In genomic region chr13:46428964-46429363, GRCm38 (mm10) we compare ENCODE assay signal across 15 mouse cellular contexts. TPM values are rescaled to one million over a fixed set of nuclear protein-coding genes. Genes with fewer than 3 reads are reported as not detected.
DNase-seq lines count a peak whose midpoint lies in the region; ATAC-seq and TF ChIP-seq lines count a peak whose summit lies in the region.
"Had no signal": no experiment of that assay in that cellular context is flagged by ENCODE, and none has a peak within 500 bp of the region (broad histone marks: within the 10 kb centered on the region; RNA-seq: fewer than 3 reads in every experiment).

No protein-coding gene starts in this region.

- intact Hi-C loops in heart, postnatal 10 days (cut with DNase I), result no loop called here

- ATAC-seq in liver, embryonic 11.5 days (replicated peaks; ENCODE audit: low FRiP score), result no peak
- no peak for ATAC-seq in liver, postnatal 0 days
- no peak for ATAC-seq in heart, embryonic 16.5 days (replicated peaks; ENCODE audit: extremely low read depth, insufficient read depth, low FRiP score)
- no peak for ATAC-seq in forebrain, embryonic 11.5 days (replicated peaks; ENCODE audit: low FRiP score)
- ATAC-seq: forebrain, embryonic 16.5 days; midbrain, embryonic 16.5 days had no signal

- H3K27ac ChIP-seq in liver, embryonic 11.5 days (ENCODE audit: low read depth, low read length), result no peak overlapping the region
- no peak overlapping the region for H3K27ac ChIP-seq in liver, postnatal 0 days (ENCODE audit: low read depth)
- peak overlapping the region; percentile 97 for H3K27ac ChIP-seq in heart, embryonic 16.5 days (ENCODE audit: low read length)
- no peak overlapping the region for H3K27ac ChIP-seq in forebrain, embryonic 11.5 days (ENCODE audit: low read depth, low read length)
- H3K27ac ChIP-seq: left cerebral cortex, adult 2 months had no signal

- H3K4me3 ChIP-seq in liver, embryonic 11.5 days (ENCODE audit: low read depth, low read length), result no peak overlapping the region
- no peak overlapping the region for H3K4me3 ChIP-seq in liver, postnatal 0 days (ENCODE audit: low read depth, low read length)
- H3K4me3 ChIP-seq in heart, embryonic 16.5 days (ENCODE audit: low read length), result peak overlapping the region; percentile 18
- no peak overlapping the region for H3K4me3 ChIP-seq in myocyte
- H3K4me3 ChIP-seq in forebrain, embryonic 11.5 days (ENCODE audit: low read depth, low read length), result no peak overlapping the region
- H3K4me3 ChIP-seq: left cerebral cortex, adult 2 months had no signal

- H3K4me1 ChIP-seq in liver, embryonic 11.5 days (replicated peaks; ENCODE audit: control insufficient read depth, insufficient read depth, low read length), result no peaks in the 10 kb centered on the region
- H3K4me1 ChIP-seq in liver, postnatal 0 days (ENCODE audit: insufficient read depth), result no peaks in the 10 kb centered on the region
- H3K4me1 ChIP-seq in heart, embryonic 16.5 days (ENCODE audit: control insufficient read depth, insufficient read depth, low read length), result peaks cover 25% of the 10 kb centered on the region
- H3K4me1 ChIP-seq in forebrain, embryonic 11.5 days (replicated peaks; ENCODE audit: control insufficient read depth, insufficient read depth, low read length), result peaks cover 5% of the 10 kb centered on the region; the same call in 1 of the 2 replicates

- no peak overlapping the region for H3K9ac ChIP-seq in liver, embryonic 11.5 days (ENCODE audit: low read depth, low read length)
- H3K9ac ChIP-seq in liver, postnatal 0 days (replicated peaks), result no peak overlapping the region
- peak overlapping the region; percentile 68 for H3K9ac ChIP-seq in heart, embryonic 16.5 days (ENCODE audit: low read length)
- H3K9ac ChIP-seq in forebrain, embryonic 11.5 days (ENCODE audit: low read length), result no peak overlapping the region

- H3K36me3 ChIP-seq in liver, embryonic 11.5 days (ENCODE audit: control insufficient read depth, insufficient read depth, low read length), result no peaks in the 10 kb centered on the region
- no peaks in the 10 kb centered on the region for H3K36me3 ChIP-seq in liver, postnatal 0 days (replicated peaks; ENCODE audit: insufficient read depth, low read length)
- H3K36me3 ChIP-seq in heart, embryonic 16.5 days (ENCODE audit: control insufficient read depth, insufficient read depth), result peaks cover 8% of the 10 kb centered on the region
- H3K36me3 ChIP-seq in myocyte (ENCODE audit: control insufficient read depth, insufficient read depth), result peaks cover 4% of the 10 kb centered on the region
- peaks cover 4% of the 10 kb centered on the region for H3K36me3 ChIP-seq in forebrain, embryonic 11.5 days (ENCODE audit: control insufficient read depth, insufficient read depth, low read length)

- TF ChIP-seq EP300 in liver, postnatal 0 days (IDR thresholded peaks at IDR 0.05; ENCODE audit: low read depth), result no peak

- TF ChIP-seq CTCF in liver, postnatal 0 days (IDR thresholded peaks at IDR 0.05; ENCODE audit: low read depth), result no peak

- H3K4me2 ChIP-seq in liver, embryonic 11.5 days, result peak overlapping the region; percentile 41
- H3K4me2 ChIP-seq in liver, postnatal 0 days (ENCODE audit: low read depth, low read length), result no peak overlapping the region
- peak overlapping the region; percentile 43 for H3K4me2 ChIP-seq in heart, embryonic 16.5 days (ENCODE audit: low read depth, low read length)
- no peak overlapping the region for H3K4me2 ChIP-seq in myocyte (ENCODE audit: low read depth)
- no peak overlapping the region for H3K4me2 ChIP-seq in forebrain, embryonic 11.5 days (ENCODE audit: low read depth, low read length, severe bottlenecking)

- 0 out of 2 replicates have a peak, but pooled peaks cover 4% of the 10 kb centered on the region for H3K27me3 ChIP-seq in liver, embryonic 11.5 days (replicated peaks; ENCODE audit: control insufficient read depth, insufficient read depth, low read length)
- no peaks in the 10 kb centered on the region for H3K27me3 ChIP-seq in liver, postnatal 0 days (ENCODE audit: insufficient read depth, low read length)
- no peaks in the 10 kb centered on the region for H3K27me3 ChIP-seq in heart, embryonic 16.5 days (ENCODE audit: control insufficient read depth, insufficient read depth, low read length)
- H3K27me3 ChIP-seq in myocyte (ENCODE audit: control insufficient read depth, insufficient read depth, insufficient read length), result no peaks in the 10 kb centered on the region
- H3K27me3 ChIP-seq in forebrain, embryonic 11.5 days (ENCODE audit: control insufficient read depth, insufficient read depth, low read length), result no peaks in the 10 kb centered on the region

- no peaks in the 10 kb centered on the region for H3K79me2 ChIP-seq in myocyte (ENCODE audit: control insufficient read depth, insufficient read depth)

- DNase-seq in heart, adult 11 months, result peak; percentile 87
- no peak for DNase-seq in heart, postnatal 10 days
- no peak for DNase-seq in liver, embryonic 11.5 days (ENCODE audit: low spot score)
- no peak for DNase-seq in liver, postnatal 0 days
- DNase-seq in cerebellum, postnatal 4 days (ENCODE audit: low spot score in 2 of 2), result no peak
- no peak for DNase-seq in forebrain, embryonic 11.5 days (ENCODE audit: low spot score)
- DNase-seq: adrenal gland, postnatal 25 days; cerebellum, adult 11 months; kidney, adult 2 months; lung, postnatal 10 days had no signal

- H3K9me3 ChIP-seq in liver, embryonic 11.5 days (ENCODE audit: control insufficient read depth, low read length), result no peaks in the 10 kb centered on the region
- H3K9me3 ChIP-seq in liver, postnatal 0 days (ENCODE audit: low read length), result no peaks in the 10 kb centered on the region
- no peaks in the 10 kb centered on the region for H3K9me3 ChIP-seq in heart, embryonic 16.5 days (replicated peaks; ENCODE audit: control insufficient read depth, low read length)
- no peaks in the 10 kb centered on the region for H3K9me3 ChIP-seq in forebrain, embryonic 11.5 days (ENCODE audit: control insufficient read depth, low read length)

- H3ac ChIP-seq in myocyte (ENCODE audit: control insufficient read depth, insufficient read length), result no peak overlapping the region

- WGBS in liver, embryonic 11.5 days, result 68% methylated on average over 22 of the region's 22 CpGs
- 61% methylated on average over 22 of the region's 22 CpGs for WGBS in liver, postnatal 0 days (ENCODE audit: insufficient replicate concordance)
- 59% methylated on average over 22 of the region's 22 CpGs for WGBS in heart, embryonic 16.5 days
- 91% methylated on average over 22 of the region's 22 CpGs for WGBS in forebrain, embryonic 11.5 days

- TF ChIP-seq POLR2A in myocyte (IDR thresholded peaks at IDR 0.05; ENCODE audit: insufficient read length, low read depth), result no peak

TF ChIP-seq in myocyte, 11 proteins besides CTCF, POLR2A, EP300 and RAD21:
- TF ChIP-seq MYOD1 (IDR thresholded peaks at IDR 0.05; ENCODE audit: control insufficient read depth in 1 of 3, insufficient read length in 2 of 3, low read depth in 2 of 3) (peak in 2 of 3 experiments; percentile 46 to 84), MYOG (IDR thresholded peaks at IDR 0.05; ENCODE audit: control insufficient read depth in 1 of 3, insufficient read depth in 1 of 3, insufficient read length in 2 of 3, low read depth in 2 of 3) (peak; percentile 73 to 77 (median 74)), POLR2AphosphoS2 (IDR thresholded peaks at IDR 0.05; ENCODE audit: insufficient read length, low read depth) (no peak), USF1 (IDR thresholded peaks at IDR 0.05; ENCODE audit: low read depth) (no peak), SRF (IDR thresholded peaks at IDR 0.05; ENCODE audit: control insufficient read depth, insufficient read length, low read depth) (no peak), REST (IDR thresholded peaks at IDR 0.05; ENCODE audit: insufficient read depth, insufficient read length) (no peak), TCF3 (IDR thresholded peaks at IDR 0.05; ENCODE audit: insufficient read length, low read depth) (no peak), E2F4 (IDR thresholded peaks at IDR 0.05; ENCODE audit: insufficient read depth) (no peak), CEBPB (IDR thresholded peaks at IDR 0.05; ENCODE audit: insufficient read depth, poor library complexity, severe bottlenecking) (no peak), MAX (IDR thresholded peaks at IDR 0.05; ENCODE audit: low read depth) (no peak), TCF12 (IDR thresholded peaks at IDR 0.05; ENCODE audit: insufficient read depth, poor library complexity, severe bottlenecking) (peak; percentile 32)

RNA-seq across cellular contexts. Expression of gene Rbm24, which starts 10.7 kb away (rescaled TPM):
- total RNA-seq in heart, postnatal 10 days (2021), result 100 to 1,000 TPM; 225 to 282 TPM
- 0.52 and 1.1 TPM in 2 replicates for polyA plus RNA-seq in liver, embryonic 11.5 days (2014; fragmentation: Nextera tagmentation; extraction: Ambion mirVana)
- 0.11 and 0.71 TPM in 2 replicates for polyA plus RNA-seq in liver, postnatal 0 days (2015; fragmentation: Nextera tagmentation; extraction: Ambion mirVana)
- 50.7 and 53.4 TPM in 2 replicates for polyA plus RNA-seq in heart, embryonic 16.5 days (2015; fragmentation: Nextera tagmentation; extraction: Ambion mirVana)
- polyA plus RNA-seq in myocyte (2012; fragmentation: generic; extraction: Trizol), result 43.0 TPM
- polyA plus RNA-seq in forebrain, embryonic 11.5 days (2014; fragmentation: Nextera tagmentation; extraction: Ambion mirVana), result 2.8 and 3.8 TPM in 2 replicates

Comparison
In these comparisons a context has a peak if more than half of its experiments do, and no peak if none do; other contexts are left out.
1. H3K4me2 ChIP-seq: peak in liver, embryonic 11.5 days (single experiment) and heart, embryonic 16.5 days (single experiment); none in liver, postnatal 0 days (single experiment), myocyte (single experiment) and forebrain, embryonic 11.5 days (single experiment).